Mouse (Mus musculus) CH12.LX (cell line): ENCODE data around the gene Ablim1. TPM values are rescaled to one million over a fixed set of nuclear protein-coding genes. Genes with fewer than 3 reads are reported as not detected.

Source experiments
- DNase-seq: peaks from one replicate; pipeline ENCODE4 v3.0.0-alpha.2; 2013; ENCODE audit errors: extremely low read depth
- H3K27ac ChIP-seq: 2 replicates; pipeline ENCODE4 v1.5.1; 2012; ENCODE audit warnings: low read depth, mild to moderate bottlenecking, control low read depth, moderate library complexity; ENCODE audit not compliant: insufficient read depth
- H3K27me3 ChIP-seq: replicated peaks from 2 replicates; pipeline ENCODE3; 2012; ENCODE audit warnings: inconsistent platforms
- H3K36me3 ChIP-seq, 2 experiments: replicated peaks in 1 of 2; 2 replicates each; pipeline versions ENCODE3 to v1.6.1; 2012; ENCODE audit warnings: inconsistent platforms in 1 of 2, low read length in 1 of 2, mild to moderate bottlenecking in 1 of 2, mixed read lengths in 1 of 2, moderate library complexity in 1 of 2; ENCODE audit not compliant: control insufficient read depth in 1 of 2, insufficient read depth in 1 of 2
- H3K4me1 ChIP-seq, 2 experiments: 2 replicates each; pipeline ENCODE4 v1.6.1; 2012; ENCODE audit warnings: inconsistent platforms in 1 of 2, moderate library complexity in 1 of 2; ENCODE audit not compliant: insufficient read depth in 2 of 2, control insufficient read depth in 1 of 2
- H3K4me2 ChIP-seq: 2 replicates; pipeline ENCODE4 v1.6.1; 2012; ENCODE audit warnings: low read depth, mild to moderate bottlenecking, control low read depth; ENCODE audit not compliant: poor library complexity, insufficient read depth, severe bottlenecking
- H3K4me3 ChIP-seq, 3 experiments: fragments of 150-350 bp in 1 of 3; sonication (generic) in 1 of 3; replicated peaks in 1 of 3; 2 replicates each; pipeline versions ENCODE3 to v1.5.1; 2011 to 2012; ENCODE audit warnings: low read depth in 2 of 3, low read length in 2 of 3, mild to moderate bottlenecking in 2 of 3, moderate library complexity in 2 of 3, control low read depth in 1 of 3, improper control_type of control experiment in 1 of 3, inconsistent platforms in 1 of 3, mixed read lengths in 1 of 3; ENCODE audit not compliant: poor library complexity in 1 of 3
- H3K79me2 ChIP-seq: replicated peaks from 2 replicates; pipeline ENCODE4 v1.6.1; 2012; ENCODE audit warnings: mild to moderate bottlenecking, moderate library complexity; ENCODE audit not compliant: control insufficient read depth, poor library complexity, insufficient read depth, severe bottlenecking; ENCODE audit errors: extremely low read depth
- H3K9ac ChIP-seq: 2 replicates; pipeline ENCODE4 v1.6.1; 2012; ENCODE audit warnings: low read depth, mild to moderate bottlenecking, control low read depth, moderate library complexity; ENCODE audit not compliant: insufficient read depth
- H3K9me3 ChIP-seq: replicated peaks from 2 replicates; pipeline ENCODE3; 2012; ENCODE audit warnings: low read length, inconsistent platforms, mixed read lengths
- GABPA ChIP-seq: IDR thresholded peaks from 2 replicates; pipeline ENCODE4 v1.6.1; 2012; ENCODE audit warnings: low read depth, low read length, improper control_type of control experiment, inconsistent platforms; ENCODE audit not compliant: insufficient replicate concordance
- HCFC1 ChIP-seq: IDR thresholded peaks from 2 replicates; pipeline ENCODE4 v1.6.1; 2012; ENCODE audit warnings: low read depth, mild to moderate bottlenecking, inconsistent platforms, low read length, improper control_type of control experiment
- IRF4 ChIP-seq: IDR thresholded peaks from 2 replicates; pipeline ENCODE4 v1.6.1; 2014; ENCODE audit warnings: low read depth, mild to moderate bottlenecking, inconsistent platforms, low read length, improper control_type of control experiment
- KAT2A ChIP-seq: IDR thresholded peaks from 2 replicates; pipeline ENCODE4 v1.6.1; 2012; ENCODE audit warnings: low read length, improper control_type of control experiment, inconsistent platforms; ENCODE audit not compliant: insufficient replicate concordance
- MAFK ChIP-seq: IDR thresholded peaks from 2 replicates; pipeline ENCODE4 v1.6.1; 2011; ENCODE audit warnings: low read length, improper control_type of control experiment; ENCODE audit not compliant: insufficient replicate concordance
- MAX ChIP-seq: IDR thresholded peaks from 2 replicates; pipeline ENCODE4 v1.6.1; 2011; ENCODE audit warnings: low read length, improper control_type of control experiment
- MAZ ChIP-seq: IDR thresholded peaks from 2 replicates; pipeline ENCODE4 v1.6.1; 2012; ENCODE audit warnings: low read depth, mild to moderate bottlenecking, inconsistent platforms, low read length, improper control_type of control experiment, moderate library complexity
- MXI1 ChIP-seq: IDR thresholded peaks from 2 replicates; pipeline ENCODE4 v1.6.1; 2011; ENCODE audit warnings: mild to moderate bottlenecking, low read depth, low read length, improper control_type of control experiment
- MYC ChIP-seq: IDR thresholded peaks from 2 replicates; pipeline ENCODE4 v1.6.1; 2011; ENCODE audit warnings: low read depth, mild to moderate bottlenecking, improper control_type of control experiment, low read length
- NRF1 ChIP-seq: IDR thresholded peaks from 2 replicates; pipeline ENCODE4 v1.6.1; 2014; ENCODE audit warnings: low read depth, mild to moderate bottlenecking, inconsistent platforms, low read length, improper control_type of control experiment, moderate library complexity
- PAX5 ChIP-seq: IDR thresholded peaks from 2 replicates; pipeline ENCODE4 v1.6.1; 2012; ENCODE audit warnings: low read length, inconsistent platforms, mixed read lengths
- RCOR1 ChIP-seq: conservative IDR thresholded peaks from 2 replicates; pipeline ENCODE4 v1.6.1; 2012; ENCODE audit warnings: low read depth, mild to moderate bottlenecking, inconsistent platforms, low read length, improper control_type of control experiment
- SIN3A ChIP-seq: IDR thresholded peaks from 2 replicates; pipeline ENCODE4 v1.6.1; 2012; ENCODE audit warnings: low read length, improper control_type of control experiment, inconsistent platforms
- SMC3 ChIP-seq: IDR thresholded peaks from 2 replicates; pipeline ENCODE4 v1.6.1; 2011; ENCODE audit warnings: low read depth, low read length, improper control_type of control experiment
- TBP ChIP-seq: conservative IDR thresholded peaks from 2 replicates; pipeline ENCODE4 v1.6.1; 2011; ENCODE audit warnings: low read depth, low read length, improper control_type of control experiment
- TCF12 ChIP-seq: IDR thresholded peaks from 2 replicates; pipeline ENCODE4 v1.6.1; 2014; ENCODE audit warnings: low read depth, mild to moderate bottlenecking, inconsistent platforms, low read length, improper control_type of control experiment
- UBTF ChIP-seq: IDR thresholded peaks from 2 replicates; pipeline ENCODE4 v1.6.1; 2012; ENCODE audit warnings: low read depth, mild to moderate bottlenecking, inconsistent platforms, low read length, improper control_type of control experiment, moderate library complexity
- USF1 ChIP-seq: IDR thresholded peaks from 2 replicates; pipeline ENCODE4 v1.6.1; 2014; ENCODE audit warnings: low read depth, mild to moderate bottlenecking, inconsistent platforms, low read length, improper control_type of control experiment
- USF2 ChIP-seq: conservative IDR thresholded peaks from 2 replicates; pipeline ENCODE4 v1.6.1; 2011; ENCODE audit warnings: low read depth, low read length, improper control_type of control experiment
- ZC3H11A ChIP-seq: IDR thresholded peaks from 2 replicates; pipeline ENCODE4 v1.6.1; 2012; ENCODE audit warnings: low read depth, mild to moderate bottlenecking, inconsistent platforms, low read length, improper control_type of control experiment
- ZNF384 ChIP-seq: IDR thresholded peaks from 2 replicates; pipeline ENCODE4 v1.6.1; 2012; ENCODE audit warnings: low read depth, low read length, improper control_type of control experiment, inconsistent platforms
- dilution Hi-C: fragments of 300-500 bp; cut with MboI; formaldehyde crosslinking; loops from 2 replicates; pipeline ENCODE4 v1.14.3; 2020; ENCODE audit warnings: low sequenced_read_pairs; ENCODE audit not compliant: extremely low pct_unique_long_range_greater_than_20kb, extremely low pct_ligation_motif_present
- in situ Hi-C: fragments of 300-500 bp; cut with MboI; formaldehyde crosslinking; loops from 3 replicates; pipeline ENCODE4 v1.14.3; 2019; ENCODE audit warnings: low sequenced_read_pairs, low pct_ligation_motif_present, low pct_unique_long_range_greater_than_20kb, mixed read lengths
- polyA plus RNA-seq: library from polyadenylated mRNA; unstranded; fragments of >175 nt; gene quantifications from 2 replicates; pipeline ENCODE4 v1.2.1, GENCODE M21; 2012; ENCODE audit warnings: low read depth; ENCODE audit not compliant: insufficient read length
- total RNA-seq, 2 experiments: library from RNA; depleted of rRNA; stranded (reverse); fragments of 300-350 nt in 1 of 2; fragments of >200 nt in 1 of 2; gene quantifications; 2 replicates each; pipeline ENCODE4 v1.2.3; 2012 to 2014

Ablim1 gene
- total and polyA plus RNA-seq, 3 experiments, result 0.85 to 2.4 (median 2.0) TPM

- no peaks in the 10 kb centered on the region for H3K9me3 ChIP-seq
- TF ChIP-seq TBP (no peak), SMC3 (no peak), SIN3A (no peak), TCF12 (no peak), GABPA (no peak), PAX5 (no peak), MAZ (no peak), UBTF (no peak), MXI1 (no peak), USF1 (no peak)
- peaks cover 1% of the 10 kb centered on the region for H3K27me3 ChIP-seq
- H3K9ac ChIP-seq, result no peak overlapping the region
- in situ Hi-C loops (no loop called here), dilution Hi-C loops (no loop called here)
- no peak overlapping the region for H3K4me3 ChIP-seq
- H3K4me1 ChIP-seq, result peaks cover 17 to 21% of the 10 kb centered on the region in 2 experiments
- no peak overlapping the region for H3K27ac ChIP-seq
- no peak overlapping the region for H3K4me2 ChIP-seq
- no peaks in the 10 kb centered on the region for H3K36me3 ChIP-seq
- no peaks in the 10 kb centered on the region for H3K79me2 ChIP-seq
- no peak for DNase-seq
These were observed 212.7 kb downstream of the Ablim1 start for GRCm38 (mm10) chr19:57101986-57102385.

DNA sequence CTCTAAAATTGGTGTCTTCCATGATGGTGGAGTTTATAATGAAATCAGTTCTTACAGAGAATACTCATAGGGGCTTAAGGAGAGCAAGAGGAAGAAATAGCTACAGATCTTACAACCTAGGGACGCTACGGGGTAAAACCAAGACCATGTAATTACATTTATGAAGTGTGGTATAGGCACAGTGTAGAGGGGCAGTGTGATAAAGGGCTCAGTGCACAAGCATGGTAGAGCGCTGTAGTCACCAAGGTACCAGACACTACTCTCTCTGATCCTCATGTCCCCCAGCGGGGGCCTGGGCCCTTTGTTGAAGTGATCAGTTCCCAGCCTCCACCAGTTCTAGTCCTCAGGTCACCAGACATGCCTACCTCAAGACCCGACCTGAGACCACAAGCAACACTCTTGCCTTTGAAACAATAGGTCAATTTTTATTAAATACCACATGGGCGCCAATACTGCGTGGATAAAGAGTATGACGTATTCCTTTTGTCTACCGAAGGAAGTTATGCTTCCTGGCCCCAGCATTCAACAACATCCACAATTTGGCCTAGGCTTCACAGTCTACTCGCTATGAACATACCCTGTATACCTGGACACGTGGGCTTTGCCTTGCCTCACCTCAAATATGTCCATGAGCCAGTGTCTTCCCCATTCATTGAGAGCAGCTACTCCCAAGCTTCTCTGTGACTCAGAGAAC is 213.8 kb downstream of the Ablim1 start:
- Histone ChIP-seq H3K9me3 (no peaks in the 10 kb centered on the region), H3K4me2 (no peak overlapping the region), H3K27me3 (no peaks in the 10 kb centered on the region), H3K9ac (no peak overlapping the region), H3K4me3 (no peak overlapping the region), H3K27ac (no peak overlapping the region), H3K4me1 (peaks cover 16 to 20% of the 10 kb centered on the region in 2 experiments), H3K79me2 (no peaks in the 10 kb centered on the region), H3K36me3 (no peaks in the 10 kb centered on the region)
- TF ChIP-seq PAX5 (no peak), KAT2A (no peak), TBP (no peak), MAX (no peak), ZNF384 (no peak), HCFC1 (no peak), MAZ (no peak), UBTF (no peak), SMC3 (no peak), GABPA (no peak), IRF4 (no peak), MAFK (no peak), RCOR1 (no peak), NRF1 (no peak), ZC3H11A (no peak), USF2 (no peak), MXI1 (no peak), MYC (no peak), TCF12 (no peak)
- in situ Hi-C loops (no loop called here), dilution Hi-C loops (no loop called here)
- DNase-seq, result no peak
